Mouse (Mus musculus) thymus, adult 2 months (tissue): Measurements from ENCODE around the gene Adcyap1r1. TPM values are rescaled to one million over a fixed set of nuclear protein-coding genes. Genes with fewer than 3 reads are reported as not detected.
A peak's percentile ranks its signal among the peaks of the same experiment; 100 is the strongest.

Experiments
- DNase-seq: peaks from one replicate; pipeline ENCODE4 v3.0.0; 2021
- H3K27ac ChIP-seq: fragments of 200-500 bp; 2 replicates; pipeline ENCODE4 v1.5.1; 2012; ENCODE audit warnings: low read length, control low read depth; ENCODE audit not compliant: control insufficient read depth, insufficient read depth
- H3K27me3 ChIP-seq: fragments of 200-500 bp; 2 replicates; pipeline ENCODE4 v1.6.1; 2012; ENCODE audit warnings: mild to moderate bottlenecking, low read length, moderate library complexity, mixed read lengths; ENCODE audit not compliant: control insufficient read depth, insufficient read depth
- H3K36me3 ChIP-seq: fragments of 200-500 bp; 2 replicates; pipeline ENCODE4 v1.6.1; 2012; ENCODE audit warnings: mild to moderate bottlenecking, low read length, moderate library complexity; ENCODE audit not compliant: control insufficient read depth, insufficient read depth
- H3K4me1 ChIP-seq: fragments of 200-500 bp; replicated peaks from 2 replicates; pipeline ENCODE4 v1.6.1; 2012; ENCODE audit warnings: low read length; ENCODE audit not compliant: control insufficient read depth, insufficient read depth
- H3K4me3 ChIP-seq: fragments of 200-500 bp; 2 replicates; pipeline ENCODE4 v1.5.1; 2012; ENCODE audit warnings: mild to moderate bottlenecking, low read length, control low read depth, moderate library complexity; ENCODE audit not compliant: control insufficient read depth, insufficient read depth
- CTCF ChIP-seq: fragments of 200-500 bp; IDR thresholded peaks from 2 replicates; pipeline ENCODE4 v1.5.1; 2012; ENCODE audit warnings: mild to moderate bottlenecking, control low read depth, low read length, moderate library complexity, borderline replicate concordance; ENCODE audit not compliant: control insufficient read depth, poor library complexity, insufficient read depth; ENCODE audit errors: extremely low read depth
- POLR2A ChIP-seq: fragments of 200-500 bp; IDR thresholded peaks from 2 replicates; pipeline ENCODE4 v1.6.1; 2012; ENCODE audit warnings: mild to moderate bottlenecking, low read length, control low read depth, moderate library complexity; ENCODE audit not compliant: control insufficient read depth, poor library complexity, insufficient read depth; ENCODE audit errors: extremely low read depth
- WGBS: fragments of 180-500 bp; shearing (Covaris S2); methylation state at CpG from one replicate; pipeline ENCODE4 v1.1.7; 2018; 5-methylcytosine and 5-hydroxymethylcytosine counted together
- polyA plus RNA-seq: library from polyadenylated mRNA; depleted of rRNA; stranded (reverse); fragments of >200 nt; gene quantifications from 2 replicates; pipeline ENCODE4 v1.2.3, GENCODE M21; 2012

The Adcyap1r1 gene
- polyA plus RNA-seq, 1 experiment, result 1.8 TPM

DNA sequence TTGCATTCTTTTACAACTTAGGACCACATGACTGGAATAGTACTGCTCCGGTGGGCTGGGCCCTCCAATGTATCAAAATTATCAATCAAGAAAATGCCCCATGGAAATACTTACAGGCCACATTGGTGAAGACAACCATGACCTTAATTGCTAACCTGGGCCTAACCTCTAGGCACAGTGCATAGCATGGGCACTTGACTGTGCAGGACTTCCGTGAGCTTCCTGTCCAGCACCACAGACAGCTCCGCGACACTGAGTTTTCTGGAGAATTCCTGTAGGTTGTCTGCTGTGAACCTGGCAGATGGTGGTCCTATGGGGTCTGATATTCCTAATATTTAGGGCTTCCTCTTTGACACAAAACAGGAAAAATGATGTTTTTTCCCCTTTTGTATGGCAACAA, 54.7 kb downstream of the Adcyap1r1 start:
- DNase-seq, result no peak
- 95% methylated on average over 4 of the region's 4 CpGs for WGBS
- no peak overlapping the region for H3K4me3 ChIP-seq
- H3K27me3 ChIP-seq, result no peaks in the 10 kb centered on the region
- no peaks in the 10 kb centered on the region for H3K36me3 ChIP-seq
- no peaks in the 10 kb centered on the region for H3K4me1 ChIP-seq
- H3K27ac ChIP-seq, result no peak overlapping the region
- no peak for TF ChIP-seq POLR2A

DNA sequence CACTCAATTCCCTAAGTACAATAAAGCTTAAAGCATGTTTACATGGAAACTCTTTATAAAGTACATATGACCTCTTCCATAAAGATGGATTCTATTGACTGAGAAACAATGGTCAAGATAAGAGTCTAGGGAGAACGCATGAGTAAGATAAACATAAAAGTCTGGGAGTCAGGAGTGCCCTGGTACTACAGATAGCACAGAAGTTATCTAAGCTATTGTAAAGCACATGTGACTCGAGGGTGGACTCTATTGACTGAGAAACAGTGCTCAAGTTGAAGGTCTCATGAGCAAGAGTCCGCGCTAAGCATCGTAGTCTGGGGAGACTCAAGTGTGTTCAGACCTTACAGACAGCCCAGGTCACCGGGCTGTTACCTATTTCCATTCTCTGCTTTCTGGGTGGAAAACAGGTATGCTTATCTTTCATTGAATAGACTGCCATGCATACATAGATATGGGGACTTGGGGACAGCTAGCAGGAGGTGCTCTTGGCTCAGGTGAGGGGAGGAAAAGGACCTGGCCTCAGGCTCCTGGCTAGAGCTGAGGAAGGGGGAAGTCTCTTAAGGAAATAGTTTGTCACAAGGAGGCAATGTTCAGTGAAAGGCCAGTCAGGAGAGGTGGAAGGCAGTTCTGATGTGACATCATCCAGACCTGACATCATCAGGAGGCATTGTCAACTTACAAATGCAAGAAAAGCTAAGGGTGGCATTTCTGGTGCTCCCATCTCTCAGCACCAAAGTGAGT, 57.5 kb downstream of the Adcyap1r1 start:
- no peak overlapping the region for H3K27ac ChIP-seq
- no peaks in the 10 kb centered on the region for H3K27me3 ChIP-seq
- no peak for TF ChIP-seq CTCF
- TF ChIP-seq POLR2A, result no peak
- no peak for DNase-seq
- no peak overlapping the region for H3K4me3 ChIP-seq
- no peaks in the 10 kb centered on the region for H3K4me1 ChIP-seq
- WGBS, result 90% methylated on average over 6 of the region's 6 CpGs
- no peaks in the 10 kb centered on the region for H3K36me3 ChIP-seq

DNA sequence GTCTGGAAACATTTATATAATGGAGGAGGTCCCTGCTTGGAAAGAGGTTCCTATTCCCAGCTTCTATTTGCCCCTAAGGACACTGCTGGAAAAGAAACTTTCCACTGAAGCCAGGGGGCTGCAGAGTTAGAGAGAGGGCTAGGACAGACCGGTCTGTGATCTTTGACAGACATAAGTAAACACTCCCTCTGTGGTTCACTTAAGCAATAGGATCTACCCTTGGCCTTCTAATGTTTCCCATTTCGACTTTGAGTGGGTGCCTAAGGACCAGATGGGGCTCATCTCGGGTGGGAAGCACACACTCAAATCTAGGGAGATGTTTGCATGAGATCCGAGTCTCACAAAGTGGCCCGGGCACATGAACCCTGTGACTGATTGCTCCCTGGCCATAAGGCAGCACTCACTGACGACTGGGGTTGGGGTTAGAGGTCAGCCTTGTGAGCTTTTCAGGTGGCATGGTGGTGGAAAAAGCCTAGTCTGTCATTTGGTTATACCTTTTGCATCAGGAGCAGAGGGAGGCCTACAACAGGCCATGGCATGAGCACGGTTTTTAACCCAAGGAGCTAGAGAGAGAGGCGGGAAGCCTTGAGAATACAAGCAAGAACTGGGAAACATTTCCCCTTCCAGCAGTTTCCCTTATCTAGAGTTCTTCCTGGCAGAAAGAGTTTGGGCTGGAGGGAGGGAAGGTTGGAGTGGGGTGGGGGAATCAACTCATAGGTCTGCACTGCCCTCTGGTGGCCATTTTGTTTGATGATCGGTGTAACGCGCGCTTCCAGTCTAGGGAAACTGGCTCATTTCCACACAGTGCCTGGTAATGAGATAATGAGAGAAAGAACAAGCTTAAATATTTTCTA, 59.7 kb downstream of the Adcyap1r1 start:
- TF ChIP-seq POLR2A (no peak), CTCF (no peak)

DNA sequence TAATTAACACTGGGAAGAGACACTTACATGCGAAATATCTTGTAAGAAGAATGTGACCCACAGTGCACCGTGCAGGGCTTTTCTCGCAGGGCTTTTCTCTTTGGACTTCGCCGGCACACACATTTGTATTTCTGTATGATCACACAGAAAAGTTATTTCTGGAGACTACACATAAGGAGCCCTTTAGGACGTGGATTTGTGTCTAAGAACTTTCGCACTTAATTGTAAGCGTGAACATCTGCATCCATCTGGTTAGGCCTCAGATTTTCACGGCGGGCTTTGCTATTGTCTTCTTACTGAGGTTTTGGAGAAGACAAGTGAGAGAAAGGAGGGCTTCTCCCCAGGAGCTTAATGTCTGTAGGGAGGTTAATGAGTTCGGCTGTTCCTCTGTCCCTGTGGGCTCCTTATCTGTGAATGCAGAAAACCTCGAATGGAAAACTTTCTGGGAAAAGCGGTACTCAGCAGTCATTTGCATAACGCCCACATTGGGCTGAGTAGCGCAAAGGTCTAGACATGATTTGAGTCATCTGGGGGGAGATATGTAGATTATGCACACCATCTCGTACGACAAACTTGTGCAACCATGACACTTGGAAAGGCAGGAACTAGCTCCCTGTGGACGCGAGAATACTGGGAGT, 60.4 kb downstream of the Adcyap1r1 start:
- H3K27ac ChIP-seq, result no peak overlapping the region
- DNase-seq, result no peak
- no peaks in the 10 kb centered on the region for H3K27me3 ChIP-seq
- WGBS, result 67% methylated on average over 19 of the region's 19 CpGs
- H3K4me1 ChIP-seq, result no peaks in the 10 kb centered on the region
- TF ChIP-seq POLR2A (no peak), CTCF (no peak)
- H3K4me3 ChIP-seq, result no peak overlapping the region
- no peaks in the 10 kb centered on the region for H3K36me3 ChIP-seq

More for the DNA sequence above, 59.7 kb downstream of the Adcyap1r1 start:
- WGBS, result 55% methylated on average over 12 of the region's 12 CpGs
- Histone ChIP-seq H3K27ac (no peak overlapping the region), H3K4me3 (no peak overlapping the region), H3K36me3 (no peaks in the 10 kb centered on the region), H3K27me3 (no peaks in the 10 kb centered on the region), H3K4me1 (no peaks in the 10 kb centered on the region)
- peak; percentile 30 for DNase-seq

DNA sequence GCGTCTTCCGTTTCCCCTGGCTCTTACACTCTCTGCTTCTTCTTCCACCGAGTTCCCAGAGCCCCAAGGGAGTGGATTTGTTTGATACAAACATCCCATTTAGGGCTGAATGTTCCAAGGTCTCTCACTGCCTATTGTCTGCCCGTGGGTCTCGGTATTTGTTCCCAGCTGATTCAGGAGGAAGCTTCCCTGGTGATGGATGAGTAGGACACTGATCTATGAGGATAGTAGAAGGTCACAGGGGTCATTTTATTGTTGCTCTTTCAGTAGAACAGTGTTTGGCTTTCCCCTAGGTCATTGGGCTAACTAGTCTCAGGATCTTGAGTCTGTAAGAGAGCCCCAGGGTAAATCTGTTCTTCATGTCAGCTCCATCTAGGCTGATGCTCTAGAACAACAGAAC, 61.7 kb downstream of the Adcyap1r1 start:
- Histone ChIP-seq H3K36me3 (no peaks in the 10 kb centered on the region), H3K4me1 (no peaks in the 10 kb centered on the region), H3K27ac (no peak overlapping the region), H3K27me3 (no peaks in the 10 kb centered on the region), H3K4me3 (no peak overlapping the region)
- TF ChIP-seq CTCF, result no peak
- TF ChIP-seq POLR2A, result no peak
- WGBS, result 79% methylated on average over 5 of the region's 5 CpGs
- no peak for DNase-seq

DNA sequence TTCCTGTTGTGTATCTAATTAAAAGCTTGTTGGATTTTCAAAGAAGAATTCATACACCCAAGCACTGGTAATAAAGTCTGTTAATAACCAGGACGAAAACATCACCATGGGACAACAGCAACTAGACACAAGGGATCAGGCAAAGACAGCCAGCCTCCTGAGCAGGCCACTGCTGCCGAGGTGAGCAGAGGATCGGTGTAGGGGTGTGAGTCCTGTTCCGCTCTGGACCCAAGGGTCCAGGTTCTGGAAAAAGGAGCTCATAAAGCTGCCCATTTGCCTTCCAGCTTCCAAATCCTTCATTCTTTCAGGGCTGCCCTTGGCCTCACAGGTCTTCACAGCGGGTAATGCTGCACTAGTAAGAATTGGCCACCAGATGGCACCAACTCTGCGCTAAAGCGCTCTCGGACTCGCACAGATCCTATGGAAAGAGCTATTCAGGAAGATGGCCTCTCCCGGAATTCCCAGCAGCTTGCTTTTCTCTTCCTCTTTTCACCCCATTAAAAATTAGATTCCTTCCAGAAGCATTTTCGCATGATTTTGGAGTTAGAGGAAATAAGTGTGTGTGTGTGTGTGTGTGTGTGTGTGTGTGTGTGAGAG, 67.9 kb downstream of the Adcyap1r1 start:
- Histone ChIP-seq H3K27me3 (no peaks in the 10 kb centered on the region), H3K4me3 (no peak overlapping the region), H3K36me3 (no peaks in the 10 kb centered on the region), H3K4me1 (no peaks in the 10 kb centered on the region), H3K27ac (no peak overlapping the region)
- 27% methylated on average over 11 of the region's 11 CpGs for WGBS
- DNase-seq, result peak; percentile 18
- TF ChIP-seq CTCF (peak; percentile 55; the same call in 1 of the 2 replicates), POLR2A (no peak)
